Mouse (Mus musculus) stomach, postnatal 0 days (tissue): ENCODE results near the gene Ccdc92.

Experiments used
- CTCF ChIP-seq: IDR thresholded peaks from 2 replicates; pipeline ENCODE4 v1.5.1; 2016; ENCODE audit warnings: antibody characterized with exemption, low read depth, mild to moderate bottlenecking, moderate library complexity
- EP300 ChIP-seq: optimal IDR thresholded peaks from 2 replicates; pipeline ENCODE3; 2016; ENCODE audit warnings: antibody characterized with exemption

- TF ChIP-seq CTCF (peak; percentile 60), EP300 (no peak)
Observed at GRCm38 (mm10) chr5:124900738-124901490, 38.7 kb upstream of the Ccdc92 start.
